Mouse (Mus musculus): ENCODE results near the gene Dnaic1. TPM values are rescaled to one million over a fixed set of nuclear protein-coding genes. Genes with fewer than 3 reads are reported as not detected.

Dnaic1 gene
- polyA plus RNA-seq, 1 experiment: 10.3 TPM

GRCm38 (mm10) chr4:41665009-41665675 lies 95.6 kb downstream of the Dnaic1 start:
- H3K4me3 ChIP-seq (replicated peaks; ENCODE audit: extremely low read depth, low read depth, low read length): no peak overlapping the region
- WGBS: 11% methylated on average over 6 of the region's 8 CpGs
- H3K4me1 ChIP-seq (ENCODE audit: control insufficient read depth, insufficient read depth, low read length): no peaks in the 10 kb centered on the region
- DNase-seq: no peak
- TF ChIP-seq POLR2A (IDR thresholded peaks at IDR 0.05; ENCODE audit: borderline replicate concordance, extremely low read depth, low read depth, low read length) (no peak), CTCF (IDR thresholded peaks at IDR 0.05; ENCODE audit: insufficient read depth, low read length) (no peak)

DNA sequence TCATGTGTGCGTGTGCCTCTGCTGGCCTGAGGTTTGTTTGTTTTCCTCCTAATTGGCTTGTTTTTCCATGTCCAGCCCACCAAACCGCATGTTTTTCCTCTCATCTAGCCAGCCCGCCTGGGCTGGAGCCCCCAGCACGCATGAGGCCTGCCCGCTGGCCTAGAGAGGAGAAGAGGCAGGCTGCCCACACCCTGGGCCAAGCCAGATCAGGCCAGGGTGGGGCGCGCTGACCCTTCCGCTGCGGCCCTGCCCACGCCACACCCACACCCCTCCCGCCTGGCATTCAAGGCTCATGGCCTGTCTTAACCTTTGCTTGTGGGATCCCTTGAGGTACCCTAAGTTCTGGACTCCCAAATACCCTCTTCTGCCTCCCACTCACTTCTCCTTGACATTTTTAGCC lies 97.1 kb downstream of the Dnaic1 start:
- no peak overlapping the region for H3K4me3 ChIP-seq (replicated peaks; ENCODE audit: extremely low read depth, low read depth, low read length)
- 72% methylated on average over 11 of the region's 11 CpGs for WGBS
- TF ChIP-seq POLR2A (IDR thresholded peaks at IDR 0.05; ENCODE audit: borderline replicate concordance, extremely low read depth, low read depth, low read length) (no peak), CTCF (IDR thresholded peaks at IDR 0.05; ENCODE audit: insufficient read depth, low read length) (no peak)
- no peaks in the 10 kb centered on the region for H3K4me1 ChIP-seq (ENCODE audit: control insufficient read depth, insufficient read depth, low read length)
- DNase-seq: no peak

DNA sequence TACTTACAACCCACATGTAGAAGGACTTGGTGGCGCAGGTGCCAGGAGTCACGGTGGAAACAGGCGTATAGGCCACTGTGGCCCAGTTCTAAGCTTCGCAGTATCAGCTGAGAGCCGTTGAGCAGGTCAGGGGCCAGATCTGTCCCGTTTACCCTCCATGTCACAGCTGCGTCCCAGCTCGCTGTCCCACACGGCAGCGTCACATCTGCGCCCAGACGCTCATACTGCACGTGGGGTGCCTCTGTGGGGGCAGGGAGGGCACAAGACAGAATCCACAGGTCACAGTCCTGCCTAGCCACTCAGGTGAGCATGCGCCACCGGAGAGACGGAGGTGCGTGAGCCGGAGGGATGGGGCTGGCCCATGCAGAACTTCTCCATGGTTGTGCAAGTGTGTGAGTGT lies 101.3 kb downstream of the Dnaic1 start:
- no peak overlapping the region for H3K4me3 ChIP-seq (replicated peaks; ENCODE audit: extremely low read depth, low read depth, low read length)
- 85% methylated on average over 18 of the region's 18 CpGs for WGBS
- H3K4me1 ChIP-seq (ENCODE audit: control insufficient read depth, insufficient read depth, low read length): no peaks in the 10 kb centered on the region
- DNase-seq: no peak
- TF ChIP-seq POLR2A (IDR thresholded peaks at IDR 0.05; ENCODE audit: borderline replicate concordance, extremely low read depth, low read depth, low read length) (no peak), CTCF (IDR thresholded peaks at IDR 0.05; ENCODE audit: insufficient read depth, low read length) (no peak)

DNA sequence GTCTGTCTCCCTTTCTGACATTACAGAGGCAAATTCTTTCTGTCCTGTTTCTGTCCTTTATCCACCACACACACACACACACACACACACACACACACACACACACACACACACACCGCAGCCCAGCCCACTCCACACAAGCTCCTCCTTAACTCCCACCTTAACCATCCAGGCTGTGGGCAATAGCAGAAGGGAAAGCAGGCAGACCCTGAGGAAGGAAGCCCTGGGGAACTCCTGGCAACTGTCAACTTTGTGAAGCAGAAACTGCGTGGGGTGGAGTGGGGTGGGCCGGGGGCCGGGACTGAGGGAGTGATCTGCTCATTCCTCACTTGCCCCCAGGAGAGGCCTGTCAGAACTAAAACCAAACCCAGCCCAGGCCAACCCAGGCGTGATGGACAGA lies 101.9 kb downstream of the Dnaic1 start:
- Histone ChIP-seq H3K4me1 (ENCODE audit: control insufficient read depth, insufficient read depth, low read length) (no peaks in the 10 kb centered on the region), H3K4me3 (replicated peaks; ENCODE audit: extremely low read depth, low read depth, low read length) (no peak overlapping the region)
- 54% methylated on average over 5 of the region's 5 CpGs for WGBS
- no peak for TF ChIP-seq POLR2A (IDR thresholded peaks at IDR 0.05; ENCODE audit: borderline replicate concordance, extremely low read depth, low read depth, low read length)
- TF ChIP-seq CTCF (IDR thresholded peaks at IDR 0.05; ENCODE audit: insufficient read depth, low read length): no peak
- no peak for DNase-seq

DNA sequence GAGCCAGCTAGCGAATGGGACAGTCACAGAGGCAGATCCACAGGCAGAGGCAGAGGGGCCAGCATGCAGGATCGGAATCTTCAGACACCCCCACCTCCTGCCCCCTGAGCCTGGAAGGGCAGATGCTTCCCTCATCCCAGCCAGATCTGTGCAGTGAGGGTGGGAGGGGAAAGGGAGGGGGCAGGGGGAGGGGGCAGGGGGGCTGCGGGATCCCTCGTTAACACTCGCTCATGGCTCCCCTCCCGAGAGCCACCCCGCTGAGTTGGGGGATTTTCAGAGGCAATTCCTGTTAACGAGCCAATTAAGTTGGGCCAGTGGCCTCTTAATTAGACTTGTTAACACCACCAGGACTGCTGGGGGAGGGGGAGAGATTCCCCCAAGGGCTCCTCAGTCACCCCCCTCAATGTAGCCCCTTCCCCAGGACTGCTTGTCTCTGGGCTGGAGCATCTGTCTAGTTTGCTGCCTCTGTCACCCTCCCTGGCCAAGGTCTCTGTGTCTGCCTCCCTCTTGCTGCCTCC lies 102.4 kb downstream of the Dnaic1 start:
- H3K4me3 ChIP-seq (replicated peaks; ENCODE audit: extremely low read depth, low read depth, low read length): no peak overlapping the region
- H3K4me1 ChIP-seq (ENCODE audit: control insufficient read depth, insufficient read depth, low read length): no peaks in the 10 kb centered on the region
- no peak for DNase-seq
- WGBS: 30% methylated on average over 8 of the region's 8 CpGs
- TF ChIP-seq CTCF (IDR thresholded peaks at IDR 0.05; ENCODE audit: insufficient read depth, low read length) (no peak), POLR2A (IDR thresholded peaks at IDR 0.05; ENCODE audit: borderline replicate concordance, extremely low read depth, low read depth, low read length) (no peak)

- Histone ChIP-seq H3K4me1 (ENCODE audit: control insufficient read depth, insufficient read depth, low read length) (no peaks in the 10 kb centered on the region), H3K4me3 (replicated peaks; ENCODE audit: extremely low read depth, low read depth, low read length) (no peak overlapping the region)
- WGBS: 45% methylated on average over 8 of the region's 8 CpGs
- no peak for TF ChIP-seq CTCF (IDR thresholded peaks at IDR 0.05; ENCODE audit: insufficient read depth, low read length)
- no peak for TF ChIP-seq POLR2A (IDR thresholded peaks at IDR 0.05; ENCODE audit: borderline replicate concordance, extremely low read depth, low read depth, low read length)
- DNase-seq: no peak
These were observed 103.0 kb downstream of the Dnaic1 start for GRCm38 (mm10) chr4:41672522-41672963.

DNA sequence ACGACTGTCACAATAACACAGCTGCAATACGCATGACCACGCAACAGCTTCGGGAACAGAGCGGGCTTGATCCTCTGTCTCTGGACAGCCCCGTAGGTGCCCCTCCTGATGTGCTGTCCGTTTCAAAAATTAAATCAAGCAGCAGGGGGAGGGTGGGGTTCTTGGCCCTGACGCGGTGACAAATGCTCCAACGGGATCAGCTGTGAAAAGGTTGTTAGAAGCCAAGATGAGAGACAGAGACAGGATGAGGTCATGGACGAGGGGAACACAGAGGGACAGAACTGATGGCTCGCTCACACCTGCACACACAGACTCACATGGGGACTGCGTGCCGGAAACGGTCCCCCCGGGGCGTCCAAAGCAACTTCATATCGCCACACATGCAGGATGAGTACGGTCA lies 103.6 kb downstream of the Dnaic1 start:
- TF ChIP-seq POLR2A (IDR thresholded peaks at IDR 0.05; ENCODE audit: borderline replicate concordance, extremely low read depth, low read depth, low read length) (no peak), CTCF (IDR thresholded peaks at IDR 0.05; ENCODE audit: insufficient read depth, low read length) (no peak)
- 77% methylated on average over 19 of the region's 19 CpGs for WGBS
- Histone ChIP-seq H3K4me3 (replicated peaks; ENCODE audit: extremely low read depth, low read depth, low read length) (no peak overlapping the region), H3K4me1 (ENCODE audit: control insufficient read depth, insufficient read depth, low read length) (no peaks in the 10 kb centered on the region)
- no peak for DNase-seq

DNA sequence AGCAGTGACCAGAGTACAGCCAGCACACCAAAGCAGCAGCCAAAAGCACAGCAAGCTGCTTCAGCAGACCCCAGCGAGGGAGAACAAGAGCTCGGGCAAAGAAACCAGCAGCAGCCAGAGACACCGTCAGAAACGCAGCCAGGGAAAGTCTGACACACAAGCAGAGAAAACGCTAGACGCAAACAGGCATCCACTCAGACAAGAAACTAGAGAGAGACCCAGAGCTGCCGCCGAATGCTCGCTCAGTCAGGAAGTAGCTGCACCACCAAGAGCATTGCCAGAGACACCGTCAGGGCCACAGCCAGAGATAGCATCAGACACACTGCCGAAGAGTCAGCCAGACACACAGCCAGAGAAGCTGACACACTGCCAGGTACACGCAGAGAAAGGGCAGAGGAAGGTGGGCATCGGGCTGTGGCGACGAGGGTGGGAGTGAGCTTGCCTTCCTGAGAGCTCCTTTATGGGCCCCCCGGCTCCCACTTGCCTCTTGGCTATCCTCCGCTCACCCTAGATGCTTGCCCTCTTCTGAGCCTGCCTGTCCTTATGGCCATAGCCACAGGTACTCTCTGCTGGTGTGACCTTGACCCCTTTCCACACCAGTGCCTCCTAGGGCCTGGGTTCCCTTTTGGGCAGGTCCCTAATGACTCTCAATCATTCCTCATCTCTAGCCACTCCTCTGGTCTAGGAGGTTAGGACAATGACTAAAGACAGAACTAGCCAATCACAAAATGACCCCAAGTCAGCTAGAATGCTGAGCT lies 106.9 kb downstream of the Dnaic1 start:
- WGBS: 55% methylated on average over 17 of the region's 17 CpGs
- H3K4me3 ChIP-seq (replicated peaks; ENCODE audit: extremely low read depth, low read depth, low read length): no peak overlapping the region
- DNase-seq: no peak
- TF ChIP-seq POLR2A (IDR thresholded peaks at IDR 0.05; ENCODE audit: borderline replicate concordance, extremely low read depth, low read depth, low read length) (no peak), CTCF (IDR thresholded peaks at IDR 0.05; ENCODE audit: insufficient read depth, low read length) (no peak)
- no peaks in the 10 kb centered on the region for H3K4me1 ChIP-seq (ENCODE audit: control insufficient read depth, insufficient read depth, low read length)

GRCm38 (mm10) chr4:41677006-41677629 lies 107.5 kb downstream of the Dnaic1 start:
- no peak for TF ChIP-seq CTCF (IDR thresholded peaks at IDR 0.05; ENCODE audit: insufficient read depth, low read length)
- TF ChIP-seq POLR2A (IDR thresholded peaks at IDR 0.05; ENCODE audit: borderline replicate concordance, extremely low read depth, low read depth, low read length): no peak
- Histone ChIP-seq H3K4me1 (ENCODE audit: control insufficient read depth, insufficient read depth, low read length) (no peaks in the 10 kb centered on the region), H3K4me3 (replicated peaks; ENCODE audit: extremely low read depth, low read depth, low read length) (no peak overlapping the region)
- no peak for DNase-seq
- WGBS: 54% methylated on average over 13 of the region's 13 CpGs

Data from lung, adult 2 months (tissue).